Mouse (Mus musculus) liver, embryonic 15.5 days (tissue): ENCODE results near the gene Ces3a. TPM values are rescaled to one million over a fixed set of nuclear protein-coding genes. Genes with fewer than 3 reads are reported as not detected.
A peak's percentile ranks its signal among the peaks of the same experiment; 100 is the strongest.

ENCODE experiments used
- ATAC-seq: fragments of 200-750 bp; cut with Nextera tagmentation; 2 replicates; pipeline ENCODE4 v1.8.0; 2017; ENCODE audit warnings: moderate number of reproducible peaks, mild to moderate bottlenecking, moderate library complexity; ENCODE audit not compliant: insufficient read depth
- H3K27ac ChIP-seq: fragments of 300-500 bp; sonication (generic); replicated peaks from 2 replicates; pipeline ENCODE4 v1.5.1; 2015; ENCODE audit warnings: mild to moderate bottlenecking, inconsistent platforms
- H3K27me3 ChIP-seq: fragments of 300-500 bp; sonication (generic); 2 replicates; pipeline ENCODE4 v1.6.1; 2015; ENCODE audit warnings: mild to moderate bottlenecking, inconsistent platforms
- H3K36me3 ChIP-seq: fragments of 300-500 bp; sonication (generic); replicated peaks from 2 replicates; pipeline ENCODE4 v1.6.1; 2015; ENCODE audit warnings: moderate library complexity, mild to moderate bottlenecking, inconsistent platforms
- H3K4me1 ChIP-seq: fragments of 300-500 bp; sonication (generic); replicated peaks from 2 replicates; pipeline ENCODE4 v1.6.1; 2015; ENCODE audit warnings: inconsistent platforms
- H3K4me2 ChIP-seq: fragments of 300-500 bp; sonication (generic); 2 replicates; pipeline ENCODE4 v1.6.1; 2015; ENCODE audit warnings: moderate library complexity, mild to moderate bottlenecking, inconsistent platforms
- H3K4me3 ChIP-seq: fragments of 300-500 bp; sonication (generic); replicated peaks from 2 replicates; pipeline ENCODE4 v1.5.1; 2015; ENCODE audit warnings: mild to moderate bottlenecking, inconsistent platforms
- H3K9ac ChIP-seq: fragments of 300-500 bp; sonication (generic); 2 replicates; pipeline ENCODE4 v1.6.1; 2015; ENCODE audit warnings: moderate library complexity, mild to moderate bottlenecking, inconsistent platforms
- H3K9me3 ChIP-seq: fragments of 300-500 bp; sonication (generic); replicated peaks from 2 replicates; pipeline ENCODE4 v1.6.1; 2016; ENCODE audit warnings: inconsistent platforms
- WGBS: fragments of 180-500 bp; shearing (Covaris S2); methylation state at CpG from one replicate; pipeline ENCODE4 v1.1.7; 2015; ENCODE audit warnings: mixed read lengths; ENCODE audit not compliant: insufficient replicate concordance; 5-methylcytosine and 5-hydroxymethylcytosine counted together
- polyA plus RNA-seq: library from polyadenylated mRNA; unstranded; fragments of >200 nt; fragmentation: Nextera tagmentation; extraction: Ambion mirVana; gene quantifications from 2 replicates; pipeline ENCODE4 v1.2.1, GENCODE M21; 2015

The Ces3a gene
- 0.58 and 0.97 TPM in 2 replicates for polyA plus RNA-seq

- no peak for ATAC-seq
- Histone ChIP-seq H3K36me3 (no peaks in the 10 kb centered on the region), H3K27me3 (no peaks in the 10 kb centered on the region), H3K9me3 (no peaks in the 10 kb centered on the region), H3K4me2 (no peak within 1 kb of the TSS), H3K27ac (no peak within 1 kb of the TSS), H3K4me1 (no peaks in the 10 kb centered on the region), H3K9ac (no peak within 1 kb of the TSS), H3K4me3 (no peak within 1 kb of the TSS)
- WGBS, result 57% methylated on average over 3 of the region's 3 CpGs
These were observed at the start of gene Ces3a for GRCm38 (mm10) chr8:105048371-105048854. Ces3a (plus strand) TSS chr8:105048601.

DNA sequence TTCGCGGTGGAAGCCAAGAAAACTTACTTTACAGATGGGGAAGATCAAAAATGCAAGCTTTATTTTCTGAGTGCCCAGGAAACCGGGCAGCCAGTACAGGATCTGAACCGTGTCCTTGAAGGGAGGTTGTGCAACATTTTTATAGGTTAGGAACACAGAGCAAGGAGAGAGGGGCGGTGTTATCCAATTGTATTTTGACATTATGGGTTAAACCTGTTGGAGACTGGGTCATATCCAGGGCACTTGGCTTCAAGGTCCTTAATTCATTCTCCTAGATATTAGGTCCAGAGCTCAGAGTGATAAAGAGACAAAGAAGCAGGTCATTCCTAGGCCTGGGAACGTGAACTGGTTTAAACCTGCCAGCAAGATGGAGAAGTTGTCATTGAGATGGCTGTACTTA is 49.2 kb upstream of the Ces3a start:
- ATAC-seq, result no peak
- Histone ChIP-seq H3K9me3 (no peaks in the 10 kb centered on the region), H3K4me2 (no peak overlapping the region), H3K9ac (no peak overlapping the region), H3K27me3 (no peaks in the 10 kb centered on the region), H3K27ac (no peak overlapping the region), H3K4me1 (peaks cover 4% of the 10 kb centered on the region), H3K4me3 (no peak overlapping the region), H3K36me3 (no peaks in the 10 kb centered on the region)
- WGBS, result 60% methylated on average over 6 of the region's 6 CpGs

DNA sequence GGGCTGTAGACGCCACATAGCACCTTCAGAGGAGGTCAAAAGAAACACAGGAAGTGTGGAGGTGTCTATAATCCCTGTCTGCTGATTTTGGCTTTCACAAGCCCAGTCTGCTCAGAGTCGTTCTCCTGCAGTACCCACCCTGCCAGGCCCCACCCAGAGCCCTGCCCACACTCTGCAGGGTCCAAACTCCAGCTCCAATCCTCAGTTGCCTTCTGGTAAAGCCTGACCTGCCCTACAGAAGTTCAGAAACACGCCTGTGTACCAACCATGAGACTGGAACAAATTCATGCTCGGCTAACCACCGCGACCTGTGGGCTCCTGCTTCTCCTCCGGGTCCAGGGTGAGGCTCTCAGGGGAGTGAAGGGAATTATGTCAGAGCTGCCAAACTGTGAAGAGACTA is 47.8 kb upstream of the Ces3a start, which contains the start of gene Ces2h:
Gene Ces2h (plus strand): TSS at position 268 of the 400 bp plus-strand sequence.
- H3K4me1 ChIP-seq, result peaks cover 4% of the 10 kb centered on the region
- no peak within 1 kb of the TSS for H3K4me2 ChIP-seq
- 66% methylated on average over 7 of the region's 7 CpGs for WGBS
- H3K9me3 ChIP-seq, result no peaks in the 10 kb centered on the region
- H3K27me3 ChIP-seq, result no peaks in the 10 kb centered on the region
- no peak within 1 kb of the TSS for H3K27ac ChIP-seq
- H3K4me3 ChIP-seq, result no peak within 1 kb of the TSS
- H3K36me3 ChIP-seq, result no peaks in the 10 kb centered on the region
- no peak within 1 kb of the TSS for H3K9ac ChIP-seq
- ATAC-seq, result no peak

GRCm38 (mm10) chr8:105010000-105010399 is 38.4 kb upstream of the Ces3a start:
- H3K27ac ChIP-seq, result peak overlapping the region; percentile 16
- H3K4me3 ChIP-seq, result no peak overlapping the region
- H3K27me3 ChIP-seq, result no peaks in the 10 kb centered on the region
- H3K4me1 ChIP-seq, result no peaks in the 10 kb centered on the region
- H3K4me2 ChIP-seq, result no peak overlapping the region
- WGBS, result 57% methylated on average over 2 of the region's 2 CpGs
- H3K9me3 ChIP-seq, result no peaks in the 10 kb centered on the region
- no peaks in the 10 kb centered on the region for H3K36me3 ChIP-seq
- ATAC-seq, result no peak
- H3K9ac ChIP-seq, result no peak overlapping the region

DNA sequence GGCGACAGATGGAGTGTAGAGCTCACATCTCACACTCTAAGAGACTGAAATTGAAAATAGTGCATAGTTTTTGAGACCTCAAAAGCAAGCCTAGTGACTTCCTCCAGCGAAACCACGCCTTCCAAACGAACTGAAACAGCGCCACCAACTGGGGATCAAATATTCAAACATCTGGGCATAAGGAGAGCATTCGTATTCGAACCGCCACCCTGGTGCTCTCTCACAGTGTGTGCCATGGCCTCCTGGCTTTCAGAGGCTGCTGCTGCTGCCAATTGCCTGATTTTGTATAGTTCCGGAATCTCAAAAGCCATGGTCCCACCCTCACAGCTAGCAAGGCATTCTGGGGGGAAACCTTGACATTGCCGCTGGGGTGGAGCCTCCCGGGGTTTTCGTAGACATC is 37.3 kb upstream of the Ces3a start:
- ATAC-seq, result no peak
- Histone ChIP-seq H3K27me3 (no peaks in the 10 kb centered on the region), H3K4me2 (no peak overlapping the region), H3K36me3 (no peaks in the 10 kb centered on the region), H3K4me3 (no peak overlapping the region), H3K9ac (no peak overlapping the region), H3K4me1 (no peaks in the 10 kb centered on the region), H3K9me3 (no peaks in the 10 kb centered on the region), H3K27ac (no peak overlapping the region)
- 68% methylated on average over 12 of the region's 12 CpGs for WGBS

GRCm38 (mm10) chr8:105014391-105014790 is 34.0 kb upstream of the Ces3a start:
- Histone ChIP-seq H3K4me1 (no peaks in the 10 kb centered on the region), H3K4me2 (no peak overlapping the region), H3K36me3 (no peaks in the 10 kb centered on the region), H3K9me3 (no peaks in the 10 kb centered on the region), H3K4me3 (no peak overlapping the region), H3K27ac (no peak overlapping the region), H3K27me3 (no peaks in the 10 kb centered on the region), H3K9ac (no peak overlapping the region)
- ATAC-seq, result no peak
- WGBS, result 59% methylated on average over 5 of the region's 5 CpGs

- Histone ChIP-seq H3K4me1 (no peaks in the 10 kb centered on the region), H3K27me3 (no peaks in the 10 kb centered on the region), H3K27ac (no peak overlapping the region), H3K4me3 (no peak overlapping the region), H3K36me3 (no peaks in the 10 kb centered on the region), H3K9ac (no peak overlapping the region), H3K9me3 (no peaks in the 10 kb centered on the region), H3K4me2 (no peak overlapping the region)
- ATAC-seq, result 0 out of 2 replicates have a peak, but pooled peaks have one; percentile 42
- 58% methylated on average over 1 of the region's 1 CpGs for WGBS
These were observed 26.4 kb upstream of the Ces3a start for GRCm38 (mm10) chr8:105021954-105022353.

DNA sequence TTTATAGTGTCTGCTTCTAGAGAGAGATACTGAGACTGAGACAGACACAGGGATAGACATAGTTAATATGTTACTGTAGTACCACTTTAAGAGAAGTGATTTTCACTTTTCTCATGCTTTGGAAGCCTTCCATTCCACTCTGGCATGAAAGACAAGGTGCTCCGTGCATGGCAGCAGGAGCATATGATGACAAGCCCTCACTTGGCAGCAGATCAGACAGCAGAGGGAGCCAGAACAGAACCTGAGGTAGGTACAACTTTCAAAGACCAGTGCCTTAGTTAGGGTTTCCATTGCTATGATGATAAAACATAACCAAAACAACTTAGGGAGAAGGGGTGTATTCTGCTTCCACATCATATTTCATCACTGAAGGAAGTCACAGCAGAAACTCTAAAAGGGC is 25.3 kb upstream of the Ces3a start:
- WGBS, result 45% methylated on average over 1 of the region's 1 CpGs
- no peak overlapping the region for H3K9ac ChIP-seq
- H3K4me1 ChIP-seq, result no peaks in the 10 kb centered on the region
- H3K4me3 ChIP-seq, result no peak overlapping the region
- ATAC-seq, result no peak
- no peak overlapping the region for H3K27ac ChIP-seq
- no peaks in the 10 kb centered on the region for H3K27me3 ChIP-seq
- no peak overlapping the region for H3K4me2 ChIP-seq
- no peaks in the 10 kb centered on the region for H3K36me3 ChIP-seq
- no peaks in the 10 kb centered on the region for H3K9me3 ChIP-seq

DNA sequence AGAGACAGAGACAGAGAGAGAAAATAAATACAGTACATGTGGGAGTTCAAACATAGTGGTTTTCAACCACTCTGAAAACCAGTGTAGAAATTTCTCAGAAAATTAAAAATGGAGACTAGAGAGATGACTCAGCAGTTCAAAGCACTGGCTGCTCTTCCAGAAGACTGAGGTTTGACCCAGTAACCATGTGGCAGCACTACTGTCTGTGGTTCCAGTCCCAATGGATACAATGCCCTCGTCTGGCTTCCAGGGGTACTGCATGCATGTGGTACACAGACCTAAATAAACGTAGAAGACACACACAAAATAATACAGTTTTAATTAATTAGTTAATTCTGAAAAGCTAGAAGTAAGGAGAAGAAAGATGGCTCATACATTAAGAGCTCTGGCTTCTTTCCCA is 23.4 kb upstream of the Ces3a start:
- Histone ChIP-seq H3K4me1 (no peaks in the 10 kb centered on the region), H3K9ac (no peak overlapping the region), H3K9me3 (no peaks in the 10 kb centered on the region), H3K27ac (no peak overlapping the region), H3K27me3 (no peaks in the 10 kb centered on the region), H3K4me3 (no peak overlapping the region), H3K36me3 (no peaks in the 10 kb centered on the region), H3K4me2 (no peak overlapping the region)
- WGBS, result 47% methylated on average over 2 of the region's 2 CpGs
- ATAC-seq, result no peak

GRCm38 (mm10) chr8:105043510-105043909 is 4.9 kb upstream of the Ces3a start:
- no peaks in the 10 kb centered on the region for H3K4me1 ChIP-seq
- H3K36me3 ChIP-seq, result no peaks in the 10 kb centered on the region
- no peak overlapping the region for H3K4me2 ChIP-seq
- no peak for ATAC-seq
- no peak overlapping the region for H3K27ac ChIP-seq
- no peak overlapping the region for H3K4me3 ChIP-seq
- H3K9ac ChIP-seq, result no peak overlapping the region
- H3K27me3 ChIP-seq, result no peaks in the 10 kb centered on the region
- WGBS, result 23% methylated on average over 1 of the region's 1 CpGs
- H3K9me3 ChIP-seq, result no peaks in the 10 kb centered on the region

DNA sequence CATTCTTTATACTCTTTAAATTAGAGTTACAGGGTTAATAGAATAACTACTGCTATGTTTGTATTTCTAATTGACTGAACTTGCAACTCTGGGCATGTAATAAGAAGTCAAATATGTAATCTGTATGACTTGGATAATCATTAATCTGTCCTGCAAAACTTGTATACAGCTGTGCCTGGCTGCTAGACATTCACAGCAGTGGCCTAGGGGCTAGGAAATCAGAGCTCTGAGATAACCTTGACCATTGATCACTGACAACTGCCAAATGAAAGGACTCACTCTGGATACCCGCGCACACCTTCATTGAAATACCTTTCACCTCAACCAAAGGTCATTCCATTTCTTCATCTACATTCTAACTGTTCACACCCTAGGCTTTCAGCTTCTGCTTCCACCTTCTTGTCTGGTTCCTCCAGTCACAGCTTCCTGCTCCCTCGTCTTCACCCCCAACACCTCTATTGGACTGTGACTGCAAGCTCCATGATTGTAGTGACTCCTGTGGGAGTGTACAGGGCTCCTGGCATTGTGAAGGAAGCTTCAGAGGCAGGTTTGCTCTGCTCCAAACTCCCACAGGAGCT is 2.5 kb upstream of the Ces3a start:
- peak; percentile 66 for ATAC-seq
- H3K9ac ChIP-seq, result no peak overlapping the region
- H3K4me2 ChIP-seq, result no peak overlapping the region
- H3K4me1 ChIP-seq, result no peaks in the 10 kb centered on the region
- no peaks in the 10 kb centered on the region for H3K27me3 ChIP-seq
- no peak overlapping the region; the same call in 1 of the 2 replicates for H3K27ac ChIP-seq
- H3K36me3 ChIP-seq, result no peaks in the 10 kb centered on the region
- H3K9me3 ChIP-seq, result no peaks in the 10 kb centered on the region
- WGBS, result 54% methylated on average over 3 of the region's 3 CpGs
- no peak overlapping the region for H3K4me3 ChIP-seq

DNA sequence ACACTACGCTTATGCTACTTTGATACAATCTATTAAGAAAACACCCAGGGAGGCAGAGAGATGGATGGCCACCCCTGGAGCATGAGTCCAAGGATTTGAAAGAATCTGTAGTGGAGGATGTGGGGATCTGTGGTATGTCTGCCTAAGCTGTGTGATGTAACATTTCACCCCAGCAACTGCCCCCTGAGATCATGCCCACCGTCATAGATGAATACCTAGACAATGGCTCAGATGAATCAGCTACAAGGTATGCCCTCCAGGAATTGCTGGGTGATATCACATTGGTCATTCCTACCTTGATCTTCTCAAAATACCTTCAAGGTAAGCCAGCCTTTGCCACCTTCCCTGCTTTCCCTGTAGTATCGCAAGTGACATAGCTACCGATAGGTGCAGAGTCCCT is 7.8 kb downstream of the Ces3a start:
- no peaks in the 10 kb centered on the region for H3K36me3 ChIP-seq
- no peaks in the 10 kb centered on the region for H3K4me1 ChIP-seq
- H3K9ac ChIP-seq, result no peak overlapping the region
- 67% methylated on average over 4 of the region's 4 CpGs for WGBS
- H3K27me3 ChIP-seq, result no peaks in the 10 kb centered on the region
- H3K27ac ChIP-seq, result no peak overlapping the region
- H3K4me3 ChIP-seq, result no peak overlapping the region
- H3K9me3 ChIP-seq, result no peaks in the 10 kb centered on the region
- H3K4me2 ChIP-seq, result no peak overlapping the region
- no peak for ATAC-seq
